Mouse (Mus musculus) urinary bladder, adult 2 months (tissue): ENCODE measurements around the gene Zfp985. TPM values are rescaled to one million over a fixed set of nuclear protein-coding genes. Genes with fewer than 3 reads are reported as not detected.
"Not testable (repeated sequence)": the region's sequence is repeated elsewhere in the genome, so short reads cannot be mapped to it uniquely, and the experiment has no call there.

Source experiments
- DNase-seq: peaks from one replicate; pipeline ENCODE4 v3.0.0; 2022; ENCODE audit warnings: low spot score
- polyA plus RNA-seq: library from polyadenylated mRNA; depleted of rRNA; stranded (reverse); fragments of >200 nt; gene quantifications from 2 replicates; pipeline ENCODE4 v1.2.3, GENCODE M21; 2012; rRNA removed

Zfp985 gene
- polyA plus RNA-seq, 1 experiment: 0.03 TPM

- DNase-seq: no peak
Measured at GRCm38 (mm10) chr4:147603806-147604205, 50.7 kb downstream of the Zfp985 start.

DNA sequence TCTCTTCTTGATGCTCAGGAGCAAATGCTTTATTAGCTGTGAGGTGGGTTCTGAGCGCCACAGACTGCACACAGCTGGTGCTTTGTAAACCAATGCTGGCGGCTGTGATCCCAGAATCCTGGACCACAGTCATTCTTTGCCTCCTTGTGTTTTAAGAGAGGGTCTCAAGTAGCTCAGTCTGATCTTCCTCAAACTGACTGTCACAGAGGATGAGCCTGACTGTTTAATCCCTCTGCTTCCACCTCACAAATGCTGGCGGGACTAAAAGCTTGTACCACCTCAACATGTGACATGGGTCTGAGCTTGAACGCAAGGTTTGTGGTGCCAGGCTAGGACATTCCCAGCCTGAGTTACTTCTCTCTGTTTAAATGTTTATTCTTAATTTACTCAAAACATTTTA, 52.4 kb downstream of the Zfp985 start:
- DNase-seq: no peak

DNA sequence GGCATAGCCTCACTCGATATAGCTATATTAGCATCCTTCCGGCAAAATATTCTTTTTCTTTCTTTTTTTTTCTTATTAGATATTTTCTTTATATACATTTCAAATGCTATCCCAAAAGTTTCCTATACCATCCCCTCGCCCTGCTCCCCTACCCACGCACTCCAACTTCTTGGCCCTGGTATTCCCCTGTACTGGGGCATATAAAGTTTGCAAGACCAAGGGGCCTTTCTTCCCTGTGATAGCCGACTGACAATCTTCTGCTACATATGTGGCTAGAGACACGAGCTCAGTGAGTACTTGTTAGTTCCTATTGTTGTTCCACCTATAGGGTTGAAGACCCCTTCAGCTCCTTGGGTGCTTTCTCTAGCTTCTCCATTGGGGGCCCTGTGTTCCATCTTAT, 53.4 kb downstream of the Zfp985 start:
- DNase-seq: not testable (repeated sequence)

- DNase-seq: not testable (repeated sequence)
Measured at GRCm38 (mm10) chr4:147633818-147634262, 80.8 kb downstream of the Zfp985 start.

Other genes starting within 250 kb of the Zfp985 start
- 0.04 TPM in 1 of 2 replicates, not detected in the other for gene Zfp988, start 247.6 kb upstream of the Zfp985 start, polyA plus RNA-seq
- not detected in 2 replicates for gene Zfp978, start 192.0 kb upstream of the Zfp985 start, polyA plus RNA-seq
- 4.1 and 4.3 TPM in 2 replicates for gene Zfp982, start 60.9 kb upstream of the Zfp985 start, polyA plus RNA-seq
- gene Gm16503, start 13.1 kb upstream of the Zfp985 start, polyA plus RNA-seq: 0.21 and 0.29 TPM in 2 replicates
- gene Zfp979, start 89.2 kb downstream of the Zfp985 start, polyA plus RNA-seq: 2.2 and 2.7 TPM in 2 replicates
- gene Zfp534, start 149.3 kb downstream of the Zfp985 start, polyA plus RNA-seq: not detected in 2 replicates